Mouse (Mus musculus) testis, adult 2 months (tissue): ENCODE measurements around the gene Coq8b.

Experiments
- CTCF ChIP-seq: fragments of 200-500 bp; IDR thresholded peaks from 2 replicates; pipeline ENCODE4 v1.5.1; 2012; ENCODE audit warnings: low read depth, mild to moderate bottlenecking, inconsistent platforms, low read length, moderate library complexity; ENCODE audit not compliant: control insufficient read depth, insufficient read depth, insufficient replicate concordance
- POLR2A ChIP-seq: fragments of 200-500 bp; IDR thresholded peaks from 2 replicates; pipeline ENCODE4 v1.6.1; 2012; ENCODE audit warnings: low read depth, mild to moderate bottlenecking, inconsistent platforms, low read length, moderate library complexity; ENCODE audit not compliant: control insufficient read depth

- TF ChIP-seq CTCF (no peak), POLR2A (no peak)
These were observed 35.7 kb upstream of the Coq8b start for GRCm38 (mm10) chr7:27197136-27197535.
